Mouse (Mus musculus) cerebellum, adult (tissue): Measurements from ENCODE around the gene Ceacam19.
A peak's percentile ranks its signal among the peaks of the same experiment; 100 is the strongest.
"Not testable (repeated sequence)": the region's sequence is repeated elsewhere in the genome, so short reads cannot be mapped to it uniquely, and the experiment has no call there.

Source experiments
- ATAC-seq: cut with Nextera tagmentation; 2 replicates; pipeline ENCODE4 v1.9.2; 2017; ENCODE audit warnings: mild to moderate bottlenecking, moderate library complexity, mixed read lengths; ENCODE audit not compliant: insufficient number of reproducible peaks, low FRiP score, low TSS enrichment

Ceacam19 gene

GRCm38 (mm10) chr7:19887849-19888248 is at the start of gene Ceacam19:
Ceacam19 (minus strand) TSS chr7:19887965.
- ATAC-seq: no peak

- no peak for ATAC-seq
These were observed 49.6 kb upstream of the Ceacam19 start for GRCm38 (mm10) chr7:19937229-19937821.

GRCm38 (mm10) chr7:19935961-19936360 is 48.2 kb upstream of the Ceacam19 start:
- ATAC-seq: no peak

- ATAC-seq: no peak
These were observed 47.5 kb upstream of the Ceacam19 start for GRCm38 (mm10) chr7:19935171-19935751.

GRCm38 (mm10) chr7:19932877-19933809 is 45.4 kb upstream of the Ceacam19 start:
- ATAC-seq: no peak

- no peak for ATAC-seq
These were observed 44.5 kb upstream of the Ceacam19 start for GRCm38 (mm10) chr7:19932133-19932876.

- not testable (repeated sequence) for ATAC-seq
These were observed 42.7 kb upstream of the Ceacam19 start for GRCm38 (mm10) chr7:19930481-19930880.

- ATAC-seq: no peak
These were observed 40.7 kb upstream of the Ceacam19 start for GRCm38 (mm10) chr7:19928486-19928885.

GRCm38 (mm10) chr7:19926849-19927480 is 39.2 kb upstream of the Ceacam19 start:
- no peak for ATAC-seq

GRCm38 (mm10) chr7:19925376-19925775 is 37.6 kb upstream of the Ceacam19 start:
- ATAC-seq: no peak

GRCm38 (mm10) chr7:19923797-19924196 is 36.0 kb upstream of the Ceacam19 start:
- no peak for ATAC-seq

GRCm38 (mm10) chr7:19923354-19923753 is 35.6 kb upstream of the Ceacam19 start:
- no peak for ATAC-seq

GRCm38 (mm10) chr7:19920506-19921261 is 32.9 kb upstream of the Ceacam19 start, which contains the start of gene Pvr:
Pvr (minus strand) TSS chr7:19921160.
- ATAC-seq: peak; percentile 81

- 0 out of 2 replicates have a peak, but pooled peaks have one; percentile 31 for ATAC-seq
These were observed 32.4 kb upstream of the Ceacam19 start for GRCm38 (mm10) chr7:19920166-19920505.

- no peak for ATAC-seq
These were observed 26.8 kb upstream of the Ceacam19 start for GRCm38 (mm10) chr7:19914558-19914957.

- no peak for ATAC-seq
These were observed 24.1 kb upstream of the Ceacam19 start for GRCm38 (mm10) chr7:19911695-19912524.

- ATAC-seq: no peak
These were observed 23.5 kb upstream of the Ceacam19 start for GRCm38 (mm10) chr7:19911292-19911658.
